Mouse (Mus musculus) Patski (cell line): ENCODE results near the gene Snx6. TPM values are rescaled to one million over a fixed set of nuclear protein-coding genes. Genes with fewer than 3 reads are reported as not detected.
"Not testable (repeated sequence)": the region's sequence is repeated elsewhere in the genome, so short reads cannot be mapped to it uniquely, and the experiment has no call there.

Source experiments
- ATAC-seq: fragments of 100-300 bp; one replicate; pipeline ENCODE4 v1.8.0; 2021
- CTCF ChIA-PET: fragments of 350-600 bp; sonication (Branson Sonifier 250); formaldehyde crosslinking; loops from one replicate; lab custom pipeline; 2022; ENCODE audit warnings: inconsistent platforms; lab: Charles Lee
- POLR2A ChIA-PET: fragments of 350-600 bp; sonication (Branson Sonifier 250); formaldehyde crosslinking; loops from one replicate; lab custom pipeline; 2022; ENCODE audit warnings: antibody characterized with exemption, inconsistent platforms; lab: Charles Lee
- DNase-seq: peaks from one replicate; pipeline ENCODE4 v3.0.0-alpha.2; 2011; ENCODE audit warnings: low read depth, low spot score
- H3K27me3 ChIP-seq: fragments of 371-371 bp; one replicate; pipeline ENCODE4 v1.5.1; 2021
- CTCF ChIP-seq: fragments of 100-300 bp; IDR thresholded peaks from one replicate; pipeline ENCODE4 v1.5.1; 2021
- in situ Hi-C: fragments of 300-500 bp; cut with MboI; formaldehyde crosslinking; loops from 3 replicates; pipeline ENCODE4 v1.11.1; 2018; ENCODE audit warnings: low pct_unique_long_range_greater_than_20kb, mixed read lengths
- polyA plus RNA-seq: library from polyadenylated mRNA; unstranded; gene quantifications from one replicate; pipeline ENCODE4 v1.2.3, GENCODE M21; 2021

Gene Snx6
- polyA plus RNA-seq, result 114 TPM

- TF ChIP-seq CTCF, result no peak
- POLR2A ChIA-PET, result no interaction called here
- CTCF ChIA-PET, result no interaction called here
- peak; percentile 77 for ATAC-seq
- DNase-seq, result peak; percentile 24
- H3K27me3 ChIP-seq, result no peaks in the 10 kb centered on the region
- in situ Hi-C loops, result no loop called here
These were observed at the start of gene Snx6 for GRCm38 (mm10) chr12:54795153-54795998. Gene Snx6, minus strand, starts transcription at chr12:54795703.

GRCm38 (mm10) chr12:54844415-54844814 lies 48.9 kb upstream of the Snx6 start:
- no peak for DNase-seq
- ATAC-seq, result no peak
- POLR2A ChIA-PET, result no interaction called here
- H3K27me3 ChIP-seq, result no peaks in the 10 kb centered on the region
- no peak for TF ChIP-seq CTCF
- CTCF ChIA-PET, result no interaction called here
- in situ Hi-C loops, result no loop called here

DNA sequence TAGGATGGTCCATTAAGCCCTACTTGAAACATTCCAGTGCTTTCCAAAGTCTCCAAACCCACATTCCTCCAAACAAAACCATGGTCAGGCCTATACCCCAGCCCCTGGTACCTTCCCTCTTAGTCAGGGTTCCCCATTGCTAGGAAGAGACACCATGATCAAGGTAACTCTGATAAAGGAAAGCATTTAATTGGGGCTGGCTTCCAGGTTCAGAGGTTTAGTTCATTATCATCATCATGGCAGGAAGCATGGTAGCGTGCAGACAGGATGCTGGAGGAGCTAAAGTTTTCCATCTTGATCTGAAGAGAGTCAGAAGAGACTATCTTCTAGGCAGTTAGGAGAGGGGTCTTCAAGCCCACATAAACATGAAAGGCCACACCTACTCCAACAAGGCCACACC lies 46.1 kb upstream of the Snx6 start:
- DNase-seq, result no peak
- no peaks in the 10 kb centered on the region for H3K27me3 ChIP-seq
- CTCF ChIA-PET, result no interaction called here
- no peak for TF ChIP-seq CTCF
- in situ Hi-C loops, result no loop called here
- ATAC-seq, result no peak
- POLR2A ChIA-PET, result no interaction called here

GRCm38 (mm10) chr12:54839815-54840214 lies 44.3 kb upstream of the Snx6 start:
- CTCF ChIA-PET, result no interaction called here
- TF ChIP-seq CTCF, result no peak
- DNase-seq (no peak), ATAC-seq (no peak)
- H3K27me3 ChIP-seq, result no peaks in the 10 kb centered on the region
- POLR2A ChIA-PET, result no interaction called here
- in situ Hi-C loops, result no loop called here

DNA sequence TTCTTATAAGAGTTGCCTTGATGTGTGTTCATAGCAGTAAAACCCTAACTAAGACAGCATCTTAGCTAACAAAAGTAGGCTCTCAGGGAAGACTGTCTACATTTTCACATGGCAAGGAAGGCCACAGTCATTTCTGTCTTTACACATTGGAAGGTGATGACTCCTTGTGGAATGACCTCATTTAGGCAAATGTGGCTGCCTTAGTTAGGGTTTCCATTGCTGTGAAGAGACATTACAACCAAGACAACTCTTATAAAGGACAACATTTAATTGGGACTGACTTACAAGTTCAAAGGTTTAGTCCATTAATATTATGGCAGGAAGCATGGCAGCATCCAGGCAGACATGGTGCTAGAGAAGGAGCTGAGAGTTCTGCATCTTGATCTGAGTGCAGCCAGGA lies 43.4 kb upstream of the Snx6 start:
- TF ChIP-seq CTCF, result no peak

DNA sequence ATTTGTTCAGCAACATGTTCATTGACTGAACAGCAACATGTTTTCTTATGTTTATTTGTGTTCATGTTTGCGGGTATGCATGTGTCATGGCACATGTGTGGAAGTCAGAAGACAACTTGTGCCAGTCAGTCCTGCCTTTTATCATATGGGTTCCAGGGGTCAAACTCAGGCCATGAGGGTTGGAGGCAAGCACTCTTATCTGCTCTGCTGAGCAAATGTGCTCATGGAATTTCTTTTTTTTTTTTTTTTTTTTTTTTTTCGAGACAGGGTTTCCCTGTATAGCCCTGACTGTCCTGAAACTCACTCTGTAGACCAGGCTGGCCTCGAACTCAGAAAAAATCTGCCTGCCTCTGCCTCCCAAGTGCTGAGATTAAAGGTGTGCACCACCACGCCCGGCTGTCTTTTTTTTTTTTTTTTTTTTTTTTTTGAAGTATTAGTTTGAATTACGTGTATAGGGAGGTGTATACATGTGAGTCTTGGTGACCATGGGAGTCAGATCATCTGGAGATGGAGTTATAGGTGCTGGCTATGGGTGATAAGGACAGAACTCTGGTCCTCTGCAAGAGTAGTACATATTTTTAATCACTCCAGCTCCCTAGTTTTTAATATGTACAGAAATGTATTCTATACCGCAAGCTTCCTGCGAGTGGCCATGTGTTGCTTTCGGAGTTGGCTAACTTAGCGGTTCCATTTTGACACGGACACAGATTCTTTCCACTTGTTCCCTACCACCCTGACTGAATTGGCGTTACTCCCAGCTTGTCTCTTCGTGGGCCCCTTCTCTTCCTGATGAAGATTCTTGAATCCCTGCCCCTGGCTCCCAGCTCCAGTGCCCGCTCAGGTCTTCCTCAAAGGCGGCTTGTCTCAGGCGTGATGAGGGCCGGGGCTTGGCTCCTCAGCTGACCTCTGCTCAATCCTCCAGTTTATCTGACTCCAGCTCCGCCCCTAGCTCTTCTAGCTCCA lies 40.4 kb upstream of the Snx6 start:
- ATAC-seq (no peak), DNase-seq (no peak)
- TF ChIP-seq CTCF, result no peak
- H3K27me3 ChIP-seq, result no peaks in the 10 kb centered on the region
- in situ Hi-C loops, result no loop called here
- ChIA-PET POLR2A (interaction anchor here (0.7 to 1.2 kb wide), 3 partner anchors 10 to 27 kb away, joined by 3 read pairs; partner anchors contain the start of gene Cfl2), CTCF (interaction anchor here (0.9 to 1.0 kb wide), 2 partner anchors 20 to 44 kb away, joined by 3 read pairs; no protein-coding TSS in a partner anchor)

More for the DNA sequence above, 43.4 kb upstream of the Snx6 start:
- CTCF ChIA-PET, result interaction anchor here (1.2 kb wide), 1 partner anchor 8 kb away, joined by 3 read pairs; no protein-coding TSS in a partner anchor
- ATAC-seq (no peak), DNase-seq (no peak)
- in situ Hi-C loops, result no loop called here
- no peaks in the 10 kb centered on the region for H3K27me3 ChIP-seq
- POLR2A ChIA-PET, result no interaction called here

DNA sequence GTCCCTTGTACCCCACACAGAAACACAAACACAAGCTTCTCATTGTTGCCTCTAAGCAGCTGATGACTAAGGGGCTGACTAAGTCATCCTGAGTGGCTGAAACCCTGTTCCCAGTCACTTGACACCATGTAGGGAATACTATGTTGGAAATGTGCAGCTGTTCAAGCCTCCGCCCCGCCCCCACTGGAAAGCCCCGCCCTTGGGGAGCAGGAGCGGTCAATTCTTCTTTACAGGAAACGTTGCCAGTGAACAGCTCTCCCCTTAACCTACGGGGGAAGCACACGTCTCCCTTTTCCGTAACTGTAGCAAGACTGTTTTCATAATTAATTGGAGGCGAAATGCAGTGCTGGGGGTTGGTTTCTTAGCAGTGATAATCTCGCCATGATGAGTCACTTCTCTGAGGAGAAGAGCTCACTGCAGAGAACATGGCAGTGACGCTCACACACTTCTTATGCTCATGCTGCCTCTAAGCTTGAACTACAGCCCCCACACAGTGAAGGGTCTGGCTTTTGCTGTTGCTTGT lies 39.5 kb upstream of the Snx6 start:
- DNase-seq (peak; percentile 72), ATAC-seq (peak; percentile 85)
- in situ Hi-C loops, result loop anchor here (5.0 kb wide), 1 partner anchor 42 kb away; no protein-coding TSS in a partner anchor
- H3K27me3 ChIP-seq, result no peaks in the 10 kb centered on the region
- no peak for TF ChIP-seq CTCF
- ChIA-PET POLR2A (interaction anchor here (0.7 to 1.8 kb wide), 3 partner anchors 11 to 44 kb away, joined by 3 to 6 read pairs (median 3); no protein-coding TSS in a partner anchor), CTCF (interaction anchor here (0.6 to 1.2 kb wide), 4 partner anchors 10 to 44 kb away, joined by 3 read pairs; no protein-coding TSS in a partner anchor)

DNA sequence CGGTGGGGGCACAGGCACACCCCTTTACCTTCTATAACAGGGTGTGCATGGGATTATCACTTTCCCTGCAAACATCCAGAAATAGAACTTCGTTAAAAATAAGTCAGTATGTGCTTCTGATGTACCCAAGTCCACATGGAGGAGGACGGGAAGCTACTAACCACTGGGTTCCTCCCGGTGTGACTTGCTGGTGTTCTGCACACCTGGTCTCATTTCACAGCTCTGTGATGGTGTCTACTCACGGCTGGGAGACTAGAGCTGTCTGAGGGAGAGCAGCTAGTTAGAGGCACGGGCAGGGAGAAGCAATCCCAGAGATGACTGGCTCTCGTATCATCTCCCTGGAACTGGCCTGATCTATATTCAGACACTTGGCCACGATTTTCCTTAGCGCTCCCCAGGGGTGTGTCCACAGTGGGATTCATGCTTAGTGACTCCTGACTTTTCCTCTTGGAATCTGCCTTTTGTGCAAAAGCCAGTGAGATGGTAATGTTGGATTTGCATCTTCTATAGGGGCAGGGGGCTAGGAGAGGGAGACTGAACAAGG lies 38.4 kb upstream of the Snx6 start:
- ChIA-PET POLR2A (interaction anchor here (1.8 kb wide), 1 partner anchor 45 kb away, joined by 6 read pairs; no protein-coding TSS in a partner anchor), CTCF (interaction anchor here (0.7 to 1.2 kb wide), 2 partner anchors 26 to 41 kb away, joined by 3 read pairs; no protein-coding TSS in a partner anchor)
- ATAC-seq, result no peak
- TF ChIP-seq CTCF, result no peak
- no peaks in the 10 kb centered on the region for H3K27me3 ChIP-seq
- DNase-seq, result no peak
- in situ Hi-C loops, result loop anchor here (5.0 kb wide), 1 partner anchor 43 kb away; no protein-coding TSS in a partner anchor

DNA sequence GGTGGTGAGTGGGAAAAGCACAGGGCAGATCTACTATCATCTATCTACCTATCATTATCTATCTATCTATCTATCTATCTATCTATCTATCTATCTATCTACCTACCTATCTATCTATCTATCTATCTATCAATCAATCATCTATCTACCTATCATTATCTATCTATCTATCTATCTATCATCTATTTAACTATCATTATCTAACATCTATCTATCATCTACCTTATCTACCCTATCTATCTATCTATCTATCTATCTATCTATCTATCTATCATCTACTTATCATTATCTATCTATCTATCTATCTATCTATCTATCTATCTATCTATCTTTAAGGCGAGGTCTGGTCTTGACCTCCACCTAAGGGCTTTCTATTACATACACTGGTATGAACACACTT lies 36.4 kb upstream of the Snx6 start:
- in situ Hi-C loops, result loop anchor here (5.0 kb wide), 1 partner anchor 45 kb away; no protein-coding TSS in a partner anchor
- POLR2A ChIA-PET, H3K27me3 ChIP-seq, DNase-seq, CTCF ChIA-PET, ATAC-seq: not testable (repeated sequence)

DNA sequence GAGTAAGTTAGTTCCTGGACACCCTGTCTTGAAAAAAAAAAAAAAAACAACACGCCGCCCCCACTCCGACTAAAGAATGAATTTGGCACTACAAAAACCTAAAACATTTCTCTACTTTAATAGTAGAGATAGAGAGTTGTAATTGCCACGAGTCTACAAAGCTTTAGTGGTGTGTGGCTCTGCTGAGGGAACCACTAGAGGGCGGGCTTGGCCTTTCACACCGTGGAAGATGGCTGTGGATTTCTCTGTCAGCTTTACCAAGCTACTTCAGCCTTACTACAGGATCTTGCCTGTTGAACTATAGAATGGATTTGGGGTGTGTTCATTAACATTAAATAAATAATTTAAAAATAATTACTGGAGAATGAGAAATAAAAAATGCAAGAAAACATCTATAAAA lies 35.1 kb upstream of the Snx6 start:
- DNase-seq (no peak), ATAC-seq (peak; percentile 55)
- no peaks in the 10 kb centered on the region for H3K27me3 ChIP-seq
- TF ChIP-seq CTCF, result peak; percentile 95
- ChIA-PET POLR2A (no interaction called here), CTCF (interaction anchor here (0.7 to 1.7 kb wide), 9 partner anchors 8 to 58 kb away, joined by 3 to 13 read pairs (median 3); partner anchors contain the start of gene Cfl2)
- in situ Hi-C loops, result loop anchor here (5.0 kb wide), 1 partner anchor 47 kb away; no protein-coding TSS in a partner anchor
